Mouse (Mus musculus) urinary bladder, postnatal 25 days (tissue): ENCODE data around the gene Dr1.
A peak's percentile ranks its signal among the peaks of the same experiment; 100 is the strongest.
"Not testable (repeated sequence)": the region's sequence is repeated elsewhere in the genome, so short reads cannot be mapped to it uniquely, and the experiment has no call there.

Experiments used
- DNase-seq: peaks from one replicate; pipeline ENCODE4 v3.0.0; 2022; ENCODE audit warnings: low spot score

Dr1 gene

GRCm38 (mm10) chr5:108268127-108269062 is at the start of gene Dr1:
Gene Dr1 (plus strand): TSS chr5:108268897.
- DNase-seq: peak; percentile 80

- DNase-seq: no peak
These were observed 44.6 kb upstream of the Dr1 start for GRCm38 (mm10) chr5:108224077-108224476.

GRCm38 (mm10) chr5:108226159-108226558 is 42.5 kb upstream of the Dr1 start:
- DNase-seq: no peak

GRCm38 (mm10) chr5:108246314-108246765 is 22.4 kb upstream of the Dr1 start:
- DNase-seq: no peak

DNA sequence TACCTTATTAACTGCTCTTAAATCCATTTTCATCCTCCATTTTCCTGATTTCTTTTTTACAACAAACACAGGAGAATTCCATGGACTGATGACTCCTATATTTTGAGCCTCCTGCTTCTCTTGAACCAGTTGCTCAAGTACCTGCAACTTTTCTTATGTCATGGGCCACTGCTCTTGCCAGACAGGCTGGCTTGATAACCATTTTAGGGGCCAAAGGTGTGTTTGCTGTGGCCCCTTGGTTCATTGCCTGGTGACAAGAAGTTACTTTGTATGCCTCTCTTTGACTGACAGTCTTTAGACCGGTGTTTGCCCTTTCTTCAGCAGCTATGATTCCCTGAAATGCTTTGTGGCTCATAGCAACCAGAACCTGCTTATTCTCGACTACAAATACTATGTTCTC is 18.7 kb upstream of the Dr1 start:
- DNase-seq: no peak

DNA sequence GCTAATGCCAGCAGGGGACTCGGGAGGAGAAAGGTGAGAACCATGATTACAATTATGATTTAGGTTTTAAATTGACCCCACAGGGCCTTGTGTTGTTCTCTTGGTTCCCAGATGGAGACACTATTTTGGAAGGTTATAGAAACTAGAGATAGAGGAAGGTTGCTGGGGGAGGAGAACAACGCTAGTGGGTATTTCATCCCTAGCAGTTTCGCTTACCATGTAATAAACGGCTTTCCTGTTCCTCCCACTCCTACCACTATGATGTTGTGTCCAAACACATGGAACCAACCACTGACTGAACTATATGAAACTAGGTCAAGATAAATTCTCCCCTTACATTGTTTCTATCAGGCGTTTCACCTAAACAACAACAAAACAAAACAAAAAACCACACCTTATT is 13.4 kb upstream of the Dr1 start:
- no peak for DNase-seq

DNA sequence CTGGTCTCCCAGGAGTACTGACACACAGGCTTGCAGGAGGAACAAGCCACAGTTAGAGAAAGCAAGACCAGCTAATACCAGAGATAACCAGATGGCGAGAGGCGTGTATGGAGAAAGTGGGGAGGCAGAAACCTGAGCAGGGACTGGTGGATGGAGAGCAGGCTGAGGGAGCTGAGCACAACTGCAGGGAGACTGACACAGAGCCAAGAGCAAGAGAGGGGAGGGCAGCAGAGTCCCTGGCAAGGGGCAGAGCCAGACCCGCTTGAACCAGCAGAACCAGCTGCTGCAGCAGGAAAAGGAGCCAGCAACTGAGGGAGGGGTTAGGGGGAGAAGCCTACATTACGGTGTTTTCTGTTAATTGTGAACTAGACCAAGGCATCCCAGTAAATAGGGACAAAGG is 6.0 kb upstream of the Dr1 start:
- no peak for DNase-seq

GRCm38 (mm10) chr5:108263785-108264184 is 4.9 kb upstream of the Dr1 start:
- DNase-seq: not testable (repeated sequence)

GRCm38 (mm10) chr5:108266990-108267389 is 1.7 kb upstream of the Dr1 start:
- DNase-seq: no peak

DNA sequence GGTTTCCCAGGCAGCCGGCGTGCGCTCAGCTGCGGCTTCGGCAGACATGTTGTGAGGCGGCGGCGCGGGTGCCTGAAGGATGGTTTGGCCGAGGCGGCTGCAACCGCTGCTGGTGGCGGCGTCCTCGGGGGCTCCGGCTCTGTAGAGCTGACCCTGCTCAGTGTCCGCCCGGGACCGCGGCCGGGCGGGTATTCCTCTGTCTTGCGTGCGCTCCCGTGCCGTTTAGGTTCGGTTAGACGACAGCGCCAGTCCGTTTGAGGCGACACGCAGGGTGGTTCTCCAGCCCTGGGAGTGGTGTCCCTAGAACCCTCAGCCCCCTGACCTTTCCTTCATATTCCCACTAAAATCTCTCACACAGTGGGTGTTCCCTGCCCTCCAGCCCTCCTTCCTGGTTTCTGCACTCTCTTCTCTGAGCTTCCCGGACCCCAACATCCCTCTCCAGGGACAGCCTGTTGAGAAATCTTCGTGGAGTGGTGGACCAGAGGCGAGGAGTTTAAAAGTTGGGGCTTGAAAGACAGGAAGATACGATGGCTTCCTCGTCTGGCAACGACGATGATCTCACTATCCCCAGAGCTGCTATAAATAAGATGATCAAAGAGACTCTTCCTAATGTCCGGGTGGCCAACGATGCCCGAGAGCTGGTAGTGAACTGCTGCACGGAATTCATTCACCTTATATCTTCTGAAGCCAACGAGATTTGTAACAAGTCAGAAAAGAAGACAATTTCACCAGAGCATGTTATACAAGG is 540 bp downstream of the Dr1 start:
- peak; percentile 8 for DNase-seq

DNA sequence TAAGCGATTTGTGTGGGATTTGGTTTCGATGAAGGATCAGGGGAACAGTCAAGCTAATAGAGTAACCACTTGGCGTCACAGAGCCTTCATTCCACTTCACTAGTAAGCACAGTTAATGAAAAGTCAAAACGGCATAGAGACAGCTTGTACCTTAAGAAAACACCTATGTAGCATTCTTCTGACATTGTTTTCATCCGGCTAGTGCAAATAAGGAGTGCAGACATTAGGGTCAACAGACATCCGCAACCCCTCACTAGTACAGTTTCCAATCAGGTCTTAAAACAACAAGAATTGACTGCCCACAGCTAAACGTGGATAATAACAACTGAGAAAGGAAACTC is 1.1 kb downstream of the Dr1 start:
- DNase-seq: no peak

DNA sequence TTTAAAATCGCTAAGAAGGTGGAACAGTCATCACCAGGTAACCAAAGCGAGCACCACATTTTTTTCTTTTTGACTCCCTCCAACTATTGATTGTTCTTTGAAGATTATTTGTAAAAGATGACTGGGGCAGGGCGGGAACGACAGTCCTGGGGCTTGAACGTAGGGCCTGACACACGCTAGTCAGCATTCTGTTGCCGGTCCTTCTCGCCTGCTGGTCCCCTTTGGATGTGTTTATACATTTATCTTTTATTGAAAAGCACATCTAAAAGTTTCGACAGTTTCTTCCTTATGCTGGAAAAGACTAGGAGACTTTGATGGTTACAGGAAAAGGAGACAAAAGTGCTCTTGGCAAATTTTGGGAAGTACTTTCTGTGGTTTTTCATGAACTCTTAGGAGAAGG is 1.7 kb downstream of the Dr1 start:
- no peak for DNase-seq

GRCm38 (mm10) chr5:108271345-108271744 is 2.6 kb downstream of the Dr1 start:
- DNase-seq: not testable (repeated sequence)

DNA sequence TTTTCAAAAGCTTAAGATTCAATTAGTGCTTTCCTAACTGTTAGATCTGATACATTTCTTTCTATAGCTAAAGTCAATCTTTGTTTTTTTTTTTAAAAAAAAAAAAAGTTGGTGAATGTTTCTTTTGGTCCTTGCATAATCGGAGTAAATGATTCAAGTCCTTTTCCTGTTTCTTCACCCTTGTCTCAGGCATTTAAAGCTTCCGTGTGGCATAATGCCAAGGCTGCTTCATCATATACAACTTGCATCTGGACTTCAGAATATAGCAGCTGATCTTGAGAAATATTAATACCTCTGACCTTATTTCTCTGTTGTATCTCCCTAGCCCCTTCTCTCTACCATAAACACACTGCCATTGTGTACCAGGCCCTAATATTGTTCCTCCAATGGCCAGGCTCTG is 18.3 kb downstream of the Dr1 start:
- no peak for DNase-seq

GRCm38 (mm10) chr5:108301567-108301966 is 32.9 kb downstream of the Dr1 start:
- DNase-seq: no peak

DNA sequence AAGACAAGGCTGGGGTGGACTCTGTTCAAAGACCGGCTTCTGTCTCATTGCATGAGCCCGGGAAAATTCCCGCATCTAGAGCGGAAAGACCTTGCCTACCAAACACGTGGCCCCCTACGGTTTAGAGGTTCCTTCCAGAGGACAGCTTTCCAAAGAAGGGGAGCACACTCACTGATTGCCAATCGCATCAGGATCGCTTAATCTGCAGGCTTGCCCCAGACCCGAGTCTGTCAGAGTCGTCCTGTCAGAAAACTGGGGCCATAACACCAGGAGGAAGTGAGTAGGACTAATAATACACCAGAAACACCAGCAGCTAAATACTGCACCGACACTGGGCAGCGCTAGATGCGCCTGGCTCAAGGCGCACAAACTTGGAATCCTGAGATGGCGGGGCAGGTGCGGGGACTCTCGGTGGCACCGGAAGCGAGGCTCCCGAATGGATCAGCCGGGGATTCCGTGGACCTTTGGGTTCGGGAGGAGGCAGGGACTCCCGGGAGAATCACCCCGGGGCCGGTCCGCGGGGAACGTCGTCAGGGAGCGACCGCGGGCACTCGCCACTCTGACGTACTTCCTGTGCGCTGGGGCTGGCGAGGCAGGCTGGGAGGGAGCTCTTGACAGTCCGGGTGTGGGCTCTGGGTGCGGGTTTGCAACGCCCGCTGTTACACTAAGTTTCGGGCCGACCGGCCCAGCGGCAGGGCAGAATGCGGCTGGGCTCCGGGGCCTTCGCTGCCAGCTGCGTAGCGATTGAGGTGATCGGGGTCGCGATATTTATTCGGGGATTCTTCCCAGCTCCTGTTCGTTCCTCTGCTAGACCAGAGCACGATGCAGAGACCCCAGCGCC is 43.7 kb downstream of the Dr1 start, which contains the start of gene Pigg:
Gene Pigg, plus strand, starts transcription at position 386 of the 841 bp plus-strand sequence.
- DNase-seq: peak; percentile 92

DNA sequence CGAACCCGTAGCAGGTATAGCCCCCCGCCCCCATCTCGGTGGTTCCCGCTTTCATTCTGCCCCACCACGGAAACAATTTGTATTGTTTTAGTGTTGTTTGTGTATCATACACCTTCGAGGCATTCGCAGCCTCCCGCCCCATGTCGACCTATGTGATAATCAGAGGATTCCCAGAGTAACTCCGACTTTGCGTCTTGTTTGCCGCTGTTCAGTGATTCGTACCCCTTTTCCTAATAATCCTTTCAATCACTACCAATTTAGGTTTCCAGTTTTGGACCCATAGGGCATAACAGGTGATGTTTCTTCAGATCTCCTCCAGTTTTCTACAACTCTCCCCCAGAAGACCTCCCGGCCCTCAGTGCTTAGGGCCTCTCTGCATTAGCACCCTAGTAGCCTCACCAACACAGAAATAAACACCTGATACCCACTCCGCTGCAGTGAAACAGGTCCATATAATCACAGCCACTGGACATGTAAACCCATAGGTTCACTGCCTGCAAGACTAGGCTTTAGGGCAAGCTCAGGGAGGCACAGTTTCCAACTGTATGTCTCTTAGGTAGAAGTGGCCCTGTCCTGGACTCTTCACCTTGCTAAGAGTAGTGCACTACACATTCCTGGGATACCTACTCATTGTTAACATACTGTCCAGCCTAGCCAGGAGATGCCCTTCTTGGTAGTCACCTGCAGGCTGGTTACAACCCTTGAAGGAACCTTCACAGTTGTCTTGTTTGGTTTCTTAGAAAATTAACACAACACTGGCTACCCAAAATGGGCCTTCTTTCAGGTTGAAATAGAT is 44.6 kb downstream of the Dr1 start:
- DNase-seq: no peak
